21 mouse cellular contexts compared by ENCODE assay signal in the genomic region with DNA sequence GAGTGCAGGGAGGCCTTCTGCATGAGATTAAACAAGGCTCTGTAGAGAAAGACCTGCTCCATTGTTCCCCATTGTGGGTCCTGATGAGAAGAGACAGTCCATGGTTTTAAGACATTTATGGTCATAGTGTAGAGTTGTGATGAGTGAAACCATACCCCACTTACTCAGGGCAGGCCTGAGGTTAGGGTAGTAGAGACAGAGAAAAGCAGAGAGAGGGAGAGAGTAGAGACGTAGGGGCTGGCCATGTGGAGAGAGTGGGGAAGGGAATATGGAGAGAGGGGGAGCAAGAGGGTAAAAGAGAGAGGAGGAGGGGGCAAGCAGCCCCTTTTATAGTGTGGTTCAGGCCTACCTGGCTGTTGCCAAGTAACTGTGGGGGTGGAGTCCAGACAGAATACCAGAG. TPM values are rescaled to one million over a fixed set of nuclear protein-coding genes. Genes with fewer than 3 reads are reported as not detected.
A peak's percentile ranks its signal among the peaks of the same experiment; 100 is the strongest.
DNase-seq lines count a peak whose midpoint lies in the region; ATAC-seq and TF ChIP-seq lines count a peak whose summit lies in the region.
"Had no signal": no experiment of that assay in that cellular context is flagged by ENCODE, and none has a peak within 500 bp of the region (broad histone marks: within the 10 kb centered on the region; RNA-seq: fewer than 3 reads in every experiment).

No protein-coding gene starts in this region.

- H3K4me2 ChIP-seq in forebrain, embryonic 15.5 days (replicated peaks), result no peak overlapping the region
- H3K4me2 ChIP-seq in forebrain, embryonic 14.5 days (ENCODE audit: low read length), result no peak overlapping the region
- no peak overlapping the region for H3K4me2 ChIP-seq in hindbrain, embryonic 13.5 days
- no peak overlapping the region for H3K4me2 ChIP-seq in hindbrain, postnatal 0 days (ENCODE audit: low read depth, low read length)
- H3K4me2 ChIP-seq in midbrain, embryonic 11.5 days, result no peak overlapping the region
- H3K4me2 ChIP-seq in midbrain, embryonic 13.5 days (replicated peaks), result no peak overlapping the region
- no peak overlapping the region for H3K4me2 ChIP-seq in hindbrain, embryonic 14.5 days (replicated peaks)
- H3K4me2 ChIP-seq: heart, embryonic 11.5 days; intestine, embryonic 15.5 days had no signal

- no peak overlapping the region for H3K4me3 ChIP-seq in forebrain, embryonic 15.5 days
- H3K4me3 ChIP-seq in forebrain, embryonic 14.5 days (ENCODE audit: low read depth, low read length), result no peak overlapping the region
- no peak overlapping the region for H3K4me3 ChIP-seq in hindbrain, embryonic 13.5 days
- no peak overlapping the region for H3K4me3 ChIP-seq in hindbrain, postnatal 0 days (ENCODE audit: low read length)
- no peak overlapping the region for H3K4me3 ChIP-seq in midbrain, embryonic 11.5 days (ENCODE audit: low read depth, low read length)
- no peak overlapping the region for H3K4me3 ChIP-seq in midbrain, embryonic 13.5 days (replicated peaks)
- no peak overlapping the region for H3K4me3 ChIP-seq in hindbrain, embryonic 14.5 days (replicated peaks; ENCODE audit: low read length)
- H3K4me3 ChIP-seq: heart, adult 2 months; intestine, embryonic 15.5 days had no signal

- no peak for DNase-seq in forebrain, embryonic 14.5 days (ENCODE audit: low spot score)
- no peak for DNase-seq in hindbrain, postnatal 0 days (ENCODE audit: low spot score)
- no peak for DNase-seq in midbrain, embryonic 11.5 days (ENCODE audit: low spot score, missing footprints)
- no peak for DNase-seq in hindbrain, embryonic 14.5 days (ENCODE audit: low spot score)
- DNase-seq: adrenal gland, adult 2 months; adrenal gland, postnatal 25 days; cerebellum, adult 2 months; cerebellum, postnatal 10 days; gastrocnemius, postnatal 14 days; heart, adult 2 months; heart, postnatal 36 days; kidney, adult 18-20 months had no signal

- no peak for TF ChIP-seq CTCF in hindbrain, postnatal 0 days (IDR thresholded peaks at IDR 0.05; ENCODE audit: low read depth)

- no peak overlapping the region for H3K9ac ChIP-seq in forebrain, embryonic 15.5 days (replicated peaks)
- H3K9ac ChIP-seq in forebrain, embryonic 14.5 days (ENCODE audit: low read length), result no peak overlapping the region
- H3K9ac ChIP-seq in hindbrain, embryonic 13.5 days, result no peak overlapping the region
- H3K9ac ChIP-seq in hindbrain, postnatal 0 days (replicated peaks; ENCODE audit: low read length), result no peak overlapping the region
- H3K9ac ChIP-seq in midbrain, embryonic 11.5 days (ENCODE audit: low read length), result no peak overlapping the region
- no peak overlapping the region for H3K9ac ChIP-seq in midbrain, embryonic 13.5 days (replicated peaks)
- no peak overlapping the region for H3K9ac ChIP-seq in hindbrain, embryonic 14.5 days
- H3K9ac ChIP-seq: intestine, embryonic 15.5 days had no signal

- H3K4me1 ChIP-seq in forebrain, embryonic 15.5 days, result no peaks in the 10 kb centered on the region
- H3K4me1 ChIP-seq in forebrain, embryonic 14.5 days (ENCODE audit: control insufficient read depth, insufficient read depth, low read length), result no peaks in the 10 kb centered on the region
- no peaks in the 10 kb centered on the region for H3K4me1 ChIP-seq in hindbrain, embryonic 13.5 days (replicated peaks)
- H3K4me1 ChIP-seq in hindbrain, postnatal 0 days (ENCODE audit: insufficient read depth, low read length), result no peaks in the 10 kb centered on the region
- H3K4me1 ChIP-seq in midbrain, embryonic 11.5 days (ENCODE audit: control insufficient read depth, insufficient read depth, low read length), result no peaks in the 10 kb centered on the region
- H3K4me1 ChIP-seq in midbrain, embryonic 13.5 days (replicated peaks), result no peaks in the 10 kb centered on the region
- no peaks in the 10 kb centered on the region for H3K4me1 ChIP-seq in hindbrain, embryonic 14.5 days (replicated peaks; ENCODE audit: control insufficient read depth, insufficient read depth, low read length)
- H3K4me1 ChIP-seq: intestine, embryonic 15.5 days had no signal

- no peak overlapping the region for H3K27ac ChIP-seq in forebrain, embryonic 15.5 days (replicated peaks)
- H3K27ac ChIP-seq in forebrain, embryonic 14.5 days (ENCODE audit: low read depth, low read length), result no peak overlapping the region
- no peak overlapping the region for H3K27ac ChIP-seq in hindbrain, embryonic 13.5 days
- H3K27ac ChIP-seq in hindbrain, postnatal 0 days, result no peak overlapping the region
- no peak overlapping the region for H3K27ac ChIP-seq in midbrain, embryonic 11.5 days (ENCODE audit: low read depth, low read length)
- no peak overlapping the region for H3K27ac ChIP-seq in midbrain, embryonic 13.5 days
- no peak overlapping the region for H3K27ac ChIP-seq in hindbrain, embryonic 14.5 days
- H3K27ac ChIP-seq: heart, adult 2 months; intestine, embryonic 15.5 days had no signal

- no peaks in the 10 kb centered on the region for H3K9me3 ChIP-seq in forebrain, embryonic 15.5 days
- no peaks in the 10 kb centered on the region for H3K9me3 ChIP-seq in forebrain, embryonic 14.5 days (replicated peaks; ENCODE audit: control insufficient read depth, low read length)
- H3K9me3 ChIP-seq in hindbrain, embryonic 13.5 days, result no peaks in the 10 kb centered on the region
- H3K9me3 ChIP-seq in hindbrain, postnatal 0 days (ENCODE audit: low read length), result no peaks in the 10 kb centered on the region
- H3K9me3 ChIP-seq in midbrain, embryonic 11.5 days (ENCODE audit: control insufficient read depth, low read length), result no peaks in the 10 kb centered on the region; the same call in 1 of the 2 replicates
- no peaks in the 10 kb centered on the region for H3K9me3 ChIP-seq in midbrain, embryonic 13.5 days
- no peaks in the 10 kb centered on the region for H3K9me3 ChIP-seq in hindbrain, embryonic 14.5 days (ENCODE audit: control insufficient read depth, low read length)
- H3K9me3 ChIP-seq: intestine, embryonic 15.5 days had no signal

- no peaks in the 10 kb centered on the region for H3K27me3 ChIP-seq in forebrain, embryonic 15.5 days
- no peaks in the 10 kb centered on the region for H3K27me3 ChIP-seq in forebrain, embryonic 14.5 days (replicated peaks; ENCODE audit: control insufficient read depth, insufficient read depth, low read length)
- H3K27me3 ChIP-seq in hindbrain, embryonic 13.5 days, result no peaks in the 10 kb centered on the region
- H3K27me3 ChIP-seq in hindbrain, postnatal 0 days (ENCODE audit: insufficient read depth, low read length), result no peaks in the 10 kb centered on the region
- no peaks in the 10 kb centered on the region for H3K27me3 ChIP-seq in midbrain, embryonic 11.5 days (ENCODE audit: control insufficient read depth, insufficient read depth, low read length)
- H3K27me3 ChIP-seq in midbrain, embryonic 13.5 days, result no peaks in the 10 kb centered on the region
- H3K27me3 ChIP-seq in hindbrain, embryonic 14.5 days (ENCODE audit: control insufficient read depth, insufficient read depth, low read length), result no peaks in the 10 kb centered on the region
- H3K27me3 ChIP-seq: CH12.LX; intestine, embryonic 15.5 days had no signal

- 0 out of 2 replicates have a peak, but pooled peaks have one; percentile 16 for ATAC-seq in forebrain, embryonic 15.5 days (replicated peaks)
- no peak for ATAC-seq in forebrain, embryonic 14.5 days
- 0 out of 2 replicates have a peak, but pooled peaks have one; percentile 13 for ATAC-seq in hindbrain, embryonic 13.5 days (ENCODE audit: low FRiP score)
- no peak for ATAC-seq in hindbrain, postnatal 0 days
- peak; percentile 15 for ATAC-seq in midbrain, embryonic 11.5 days (ENCODE audit: low FRiP score)
- no peak for ATAC-seq in midbrain, embryonic 13.5 days
- 0 out of 2 replicates have a peak, but pooled peaks have one; percentile 31 for ATAC-seq in hindbrain, embryonic 14.5 days (ENCODE audit: low FRiP score)
- ATAC-seq: forebrain, embryonic 16.5 days; intestine, embryonic 15.5 days had no signal

- H3K36me3 ChIP-seq in forebrain, embryonic 15.5 days, result peaks cover 69% of the 10 kb centered on the region
- H3K36me3 ChIP-seq in forebrain, embryonic 14.5 days (ENCODE audit: control insufficient read depth, insufficient read depth, low read length), result peaks cover 62% of the 10 kb centered on the region
- peaks cover 72% of the 10 kb centered on the region for H3K36me3 ChIP-seq in hindbrain, embryonic 13.5 days
- peaks cover 52% of the 10 kb centered on the region for H3K36me3 ChIP-seq in hindbrain, postnatal 0 days (ENCODE audit: insufficient read depth, low read length)
- H3K36me3 ChIP-seq in midbrain, embryonic 11.5 days (ENCODE audit: control insufficient read depth, insufficient read depth, low read length), result peaks cover 57% of the 10 kb centered on the region
- peaks cover 72% of the 10 kb centered on the region for H3K36me3 ChIP-seq in midbrain, embryonic 13.5 days
- H3K36me3 ChIP-seq in hindbrain, embryonic 14.5 days (replicated peaks; ENCODE audit: control insufficient read depth, insufficient read depth), result peaks cover 73% of the 10 kb centered on the region

- WGBS in forebrain, embryonic 15.5 days, result 91% methylated on average over 1 of the region's 1 CpGs
- 93% methylated on average over 1 of the region's 1 CpGs for WGBS in forebrain, embryonic 14.5 days
- 100% methylated on average over 1 of the region's 1 CpGs for WGBS in hindbrain, embryonic 13.5 days
- 94% methylated on average over 1 of the region's 1 CpGs for WGBS in hindbrain, postnatal 0 days
- WGBS in midbrain, embryonic 11.5 days, result 100% methylated on average over 1 of the region's 1 CpGs
- whole genome bisulfite sequencing in midbrain, embryonic 13.5 days, result 100% methylated on average over 1 of the region's 1 CpGs
- WGBS in hindbrain, embryonic 14.5 days, result 100% methylated on average over 1 of the region's 1 CpGs

RNA-seq across cellular contexts. Expression of gene Rfc3, which starts 8.9 kb away (rescaled TPM):
- 86.4 and 93.6 TPM in 2 replicates for polyA plus RNA-seq in forebrain, embryonic 15.5 days (2015; fragmentation: Nextera tagmentation; extraction: Ambion mirVana)
- 100 and 120 TPM in 2 replicates for polyA plus RNA-seq in forebrain, embryonic 14.5 days (2014; fragmentation: Nextera tagmentation; extraction: Ambion mirVana)
- 70.6 and 73.0 TPM in 2 replicates for polyA plus RNA-seq in hindbrain, embryonic 13.5 days (2015; fragmentation: Nextera tagmentation; extraction: Ambion mirVana)
- 25.8 and 38.5 TPM in 2 replicates for total RNA-seq in hindbrain, postnatal 0 days (2014; rRNA removed)
- polyA plus RNA-seq in hindbrain, postnatal 0 days (2015; fragmentation: Nextera tagmentation; extraction: Ambion mirVana), result 63.4 and 63.9 TPM in 2 replicates
- 144 and 149 TPM in 2 replicates for polyA plus RNA-seq in midbrain, embryonic 11.5 days (2014; fragmentation: Nextera tagmentation; extraction: Ambion mirVana)
- polyA plus RNA-seq in midbrain, embryonic 13.5 days (2015; fragmentation: Nextera tagmentation; extraction: Ambion mirVana), result 79.4 and 94.0 TPM in 2 replicates
- 66.6 and 67.0 TPM in 2 replicates for polyA plus RNA-seq in hindbrain, embryonic 14.5 days (2014; fragmentation: Nextera tagmentation; extraction: Ambion mirVana)

RNA-seq across cellular contexts. Expression of gene Vmn2r18, which starts 36.3 kb away (rescaled TPM):
- polyA plus RNA-seq in forebrain, embryonic 15.5 days (2015; fragmentation: Nextera tagmentation; extraction: Ambion mirVana), result not detected in 2 replicates
- 0.09 TPM in 1 of 2 replicates, not detected in the other for polyA plus RNA-seq in forebrain, embryonic 14.5 days (2014; fragmentation: Nextera tagmentation; extraction: Ambion mirVana)
- 0.06 TPM in 1 of 2 replicates, not detected in the other for polyA plus RNA-seq in hindbrain, embryonic 13.5 days (2015; fragmentation: Nextera tagmentation; extraction: Ambion mirVana)
- total RNA-seq in hindbrain, postnatal 0 days (2014; rRNA removed), result not detected in 2 replicates
- 0.06 TPM in 1 of 2 replicates, not detected in the other for polyA plus RNA-seq in hindbrain, postnatal 0 days (2015; fragmentation: Nextera tagmentation; extraction: Ambion mirVana)
- polyA plus RNA-seq in midbrain, embryonic 11.5 days (2014; fragmentation: Nextera tagmentation; extraction: Ambion mirVana), result 0.07 and 0.18 TPM in 2 replicates
- polyA plus RNA-seq in midbrain, embryonic 13.5 days (2015; fragmentation: Nextera tagmentation; extraction: Ambion mirVana), result 0.08 and 0.18 TPM in 2 replicates
- polyA plus RNA-seq in hindbrain, embryonic 14.5 days (2014; fragmentation: Nextera tagmentation; extraction: Ambion mirVana), result 0.07 TPM in 1 of 2 replicates, not detected in the other
- total RNA-seq: adrenal gland, adult 2 months; adrenal gland, postnatal 25 days; CH12.LX; gastrocnemius, postnatal 14 days; heart, adult 2 months; heart, postnatal 36 days had no signal
- polyA plus RNA-seq: adrenal gland, adult 2 months; cerebellum, adult 2 months; forebrain, embryonic 16.5 days; gonadal fat pad, adult 2 months; heart, adult 2 months; heart, embryonic 11.5 days; heart, embryonic 16.5 days had no signal

Comparison
In these comparisons a context has a peak if more than half of its experiments do, and no peak if none do; other contexts are left out.
1. ATAC-seq: peak in forebrain, embryonic 15.5 days (single experiment), hindbrain, embryonic 13.5 days (single experiment), midbrain, embryonic 11.5 days (single experiment) and hindbrain, embryonic 14.5 days (single experiment); none in forebrain, embryonic 14.5 days (single experiment), hindbrain, postnatal 0 days (single experiment) and midbrain, embryonic 13.5 days (single experiment).